Mouse (Mus musculus): ENCODE measurements at regions not wholly inside any gene's neighbourhood (a gene's known extent, or its start where the extent isn't known, plus 50 kb on each side); places are given as distances from the start of the nearest gene placed in this dataset.

- DNase-seq (ENCODE audit: low spot score): no peak
- no peaks in the 10 kb centered on the region for H3K4me1 ChIP-seq
- no peaks in the 10 kb centered on the region for H3K36me3 ChIP-seq (replicated peaks)
- no peaks in the 10 kb centered on the region for H3K9me3 ChIP-seq
- H3K27me3 ChIP-seq (replicated peaks; ENCODE audit: low read depth, poor library complexity, severe bottlenecking): no peaks in the 10 kb centered on the region
- 21% methylated on average over 3 of the region's 3 CpGs for WGBS
- H3K27ac ChIP-seq (replicated peaks): no peak overlapping the region
- H3K4me3 ChIP-seq: no peak overlapping the region
Observed at GRCm38 (mm10) chr5:79679051-79679450, 1340.9 kb upstream of the Adgrl3 start.

- Histone ChIP-seq H3K9me3 (no peaks in the 10 kb centered on the region), H3K27ac (replicated peaks) (no peak overlapping the region), H3K4me3 (no peak overlapping the region), H3K4me1 (no peaks in the 10 kb centered on the region), H3K27me3 (replicated peaks; ENCODE audit: low read depth, poor library complexity, severe bottlenecking) (no peaks in the 10 kb centered on the region), H3K36me3 (replicated peaks) (no peaks in the 10 kb centered on the region)
- no peak for DNase-seq (ENCODE audit: low spot score)
Observed at GRCm38 (mm10) chr5:79680321-79680720, 1339.6 kb upstream of the Adgrl3 start.

GRCm38 (mm10) chr5:79706631-79707030 is 1313.3 kb upstream of the Adgrl3 start:
- Histone ChIP-seq H3K36me3 (replicated peaks) (no peaks in the 10 kb centered on the region), H3K9me3 (no peaks in the 10 kb centered on the region), H3K4me1 (no peaks in the 10 kb centered on the region), H3K27me3 (replicated peaks; ENCODE audit: low read depth, poor library complexity, severe bottlenecking) (no peaks in the 10 kb centered on the region), H3K4me3 (no peak overlapping the region), H3K27ac (replicated peaks) (no peak overlapping the region)
- no peak for DNase-seq (ENCODE audit: low spot score)
- 78% methylated on average over 1 of the region's 1 CpGs for WGBS

GRCm38 (mm10) chr5:79734885-79735284 is 1285.1 kb upstream of the Adgrl3 start:
- no peaks in the 10 kb centered on the region for H3K36me3 ChIP-seq (replicated peaks)
- no peaks in the 10 kb centered on the region for H3K4me1 ChIP-seq
- no peaks in the 10 kb centered on the region for H3K9me3 ChIP-seq
- no peak for DNase-seq (ENCODE audit: low spot score)
- 86% methylated on average over 5 of the region's 5 CpGs for WGBS
- H3K4me3 ChIP-seq: no peak overlapping the region
- no peaks in the 10 kb centered on the region for H3K27me3 ChIP-seq (replicated peaks; ENCODE audit: low read depth, poor library complexity, severe bottlenecking)
- no peak overlapping the region for H3K27ac ChIP-seq (replicated peaks)

GRCm38 (mm10) chr5:79784391-79784790 is 1235.5 kb upstream of the Adgrl3 start:
- H3K36me3 ChIP-seq (replicated peaks): no peaks in the 10 kb centered on the region
- H3K9me3 ChIP-seq: no peaks in the 10 kb centered on the region
- no peaks in the 10 kb centered on the region for H3K27me3 ChIP-seq (replicated peaks; ENCODE audit: low read depth, poor library complexity, severe bottlenecking)
- DNase-seq (ENCODE audit: low spot score): no peak
- H3K4me3 ChIP-seq: no peak overlapping the region
- no peaks in the 10 kb centered on the region for H3K4me1 ChIP-seq
- WGBS: 85% methylated on average over 1 of the region's 1 CpGs
- no peak overlapping the region for H3K27ac ChIP-seq (replicated peaks)

GRCm38 (mm10) chr5:79826531-79826930 is 1193.4 kb upstream of the Adgrl3 start:
- Histone ChIP-seq H3K4me1 (no peaks in the 10 kb centered on the region), H3K27me3 (replicated peaks; ENCODE audit: low read depth, poor library complexity, severe bottlenecking) (no peaks in the 10 kb centered on the region), H3K27ac (replicated peaks) (no peak overlapping the region), H3K4me3 (no peak overlapping the region), H3K9me3 (peaks cover 23% of the 10 kb centered on the region), H3K36me3 (replicated peaks) (0 out of 2 replicates have a peak, but pooled peaks cover 4% of the 10 kb centered on the region)
- DNase-seq (ENCODE audit: low spot score): no peak

- H3K27me3 ChIP-seq (replicated peaks; ENCODE audit: low read depth, poor library complexity, severe bottlenecking): no peaks in the 10 kb centered on the region
- no peaks in the 10 kb centered on the region for H3K36me3 ChIP-seq (replicated peaks)
- no peaks in the 10 kb centered on the region for H3K9me3 ChIP-seq
- DNase-seq (ENCODE audit: low spot score): no peak
- no peaks in the 10 kb centered on the region for H3K4me1 ChIP-seq
- 92% methylated on average over 2 of the region's 2 CpGs for WGBS
- H3K27ac ChIP-seq (replicated peaks): no peak overlapping the region
- no peak overlapping the region for H3K4me3 ChIP-seq
Observed at GRCm38 (mm10) chr5:79846456-79846855, 1173.5 kb upstream of the Adgrl3 start.

- no peaks in the 10 kb centered on the region for H3K36me3 ChIP-seq (replicated peaks)
- H3K4me3 ChIP-seq: no peak overlapping the region
- H3K4me1 ChIP-seq: no peaks in the 10 kb centered on the region
- H3K27me3 ChIP-seq (replicated peaks; ENCODE audit: low read depth, poor library complexity, severe bottlenecking): no peaks in the 10 kb centered on the region
- DNase-seq (ENCODE audit: low spot score): no peak
- H3K27ac ChIP-seq (replicated peaks): no peak overlapping the region
- no peaks in the 10 kb centered on the region for H3K9me3 ChIP-seq
- WGBS: 92% methylated on average over 4 of the region's 4 CpGs
Observed at GRCm38 (mm10) chr5:79855866-79856265, 1164.1 kb upstream of the Adgrl3 start.

- Histone ChIP-seq H3K4me3 (no peak overlapping the region), H3K27ac (replicated peaks) (no peak overlapping the region), H3K36me3 (replicated peaks) (no peaks in the 10 kb centered on the region), H3K27me3 (replicated peaks; ENCODE audit: low read depth, poor library complexity, severe bottlenecking) (no peaks in the 10 kb centered on the region), H3K9me3 (no peaks in the 10 kb centered on the region), H3K4me1 (no peaks in the 10 kb centered on the region)
- 92% methylated on average over 4 of the region's 4 CpGs for WGBS
- DNase-seq (ENCODE audit: low spot score): no peak
Observed at GRCm38 (mm10) chr5:79900713-79901112, 1119.2 kb upstream of the Adgrl3 start.

- Histone ChIP-seq H3K4me3 (no peak overlapping the region), H3K36me3 (replicated peaks) (no peaks in the 10 kb centered on the region), H3K27me3 (replicated peaks; ENCODE audit: low read depth, poor library complexity, severe bottlenecking) (no peaks in the 10 kb centered on the region), H3K9me3 (no peaks in the 10 kb centered on the region), H3K4me1 (no peaks in the 10 kb centered on the region), H3K27ac (replicated peaks) (no peak overlapping the region)
- peak; percentile 19 for DNase-seq (ENCODE audit: low spot score)
- 55% methylated on average over 5 of the region's 5 CpGs for WGBS
Observed at GRCm38 (mm10) chr5:79905341-79905740, 1114.6 kb upstream of the Adgrl3 start.
